Mouse (Mus musculus): ENCODE measurements at regions not wholly inside any gene's neighbourhood (a gene's known extent, or its start where the extent isn't known, plus 50 kb on each side); places are given as distances from the start of the nearest gene placed in this dataset.

DNA sequence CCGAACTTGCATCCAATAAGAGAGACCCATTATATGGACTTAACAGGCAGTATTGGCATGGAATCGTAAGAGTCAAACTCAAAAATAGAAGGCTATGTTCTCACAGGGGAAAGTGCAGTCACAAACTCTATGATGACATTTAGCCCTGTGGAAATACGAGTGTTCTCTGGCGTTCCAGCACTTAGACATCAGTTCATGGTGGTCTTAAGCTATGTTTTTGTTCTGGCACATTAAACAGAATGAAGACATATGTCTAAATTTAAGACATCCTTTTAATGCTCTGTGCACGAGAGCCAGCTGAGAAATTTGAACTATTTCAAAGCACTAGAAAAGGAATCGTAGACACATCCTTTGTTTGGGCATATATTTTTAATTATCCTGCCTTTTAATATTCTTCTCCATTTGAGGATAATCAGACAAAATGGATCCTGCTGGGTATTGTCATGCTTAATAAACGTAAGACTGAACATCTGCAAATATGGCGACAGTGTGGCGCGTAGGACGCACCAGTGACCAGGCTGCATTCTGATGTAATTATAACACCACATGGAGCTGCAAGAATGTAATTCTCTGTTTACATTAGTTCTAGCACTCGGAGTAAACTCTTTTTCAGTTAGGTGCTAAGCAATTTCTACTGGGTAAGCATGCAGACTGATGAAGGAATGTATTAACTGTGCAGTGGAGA lies 114.3 kb downstream of the Dkk1 start:
- no peak for DNase-seq

DNA sequence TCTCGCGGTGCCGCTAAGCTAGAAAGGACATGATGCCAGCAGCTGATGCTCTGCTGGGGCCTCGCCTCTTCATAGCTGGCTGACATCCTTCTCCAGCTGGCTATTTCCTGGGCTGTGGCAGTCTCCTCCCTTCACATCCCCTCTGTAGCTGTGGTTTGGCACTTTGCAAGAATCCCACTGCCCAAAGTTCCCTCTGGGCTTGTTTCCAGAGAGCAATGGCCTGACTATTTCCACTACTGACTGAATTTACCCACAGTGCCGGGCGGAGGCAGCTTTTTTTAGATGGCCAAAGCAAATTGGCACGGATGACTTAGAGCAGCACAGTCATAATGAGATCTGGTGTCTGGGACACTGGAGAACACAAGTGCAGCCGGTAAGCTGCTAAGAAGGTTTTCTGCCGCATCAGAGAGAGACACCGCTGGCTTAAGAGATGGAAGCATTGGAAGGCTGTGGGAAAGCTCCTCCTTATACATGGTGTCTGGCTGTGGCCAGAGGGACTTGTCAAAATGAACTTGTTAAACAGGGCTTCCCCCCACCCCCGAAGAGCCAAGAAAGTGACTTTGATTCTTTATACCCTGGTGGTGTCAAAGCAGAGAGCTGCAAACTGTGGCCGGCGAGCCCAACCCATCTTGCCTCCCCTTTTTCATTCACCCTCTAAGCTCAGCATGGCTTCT lies 98.5 kb downstream of the Dkk1 start:
- DNase-seq: peak; percentile 13 to 46

DNA sequence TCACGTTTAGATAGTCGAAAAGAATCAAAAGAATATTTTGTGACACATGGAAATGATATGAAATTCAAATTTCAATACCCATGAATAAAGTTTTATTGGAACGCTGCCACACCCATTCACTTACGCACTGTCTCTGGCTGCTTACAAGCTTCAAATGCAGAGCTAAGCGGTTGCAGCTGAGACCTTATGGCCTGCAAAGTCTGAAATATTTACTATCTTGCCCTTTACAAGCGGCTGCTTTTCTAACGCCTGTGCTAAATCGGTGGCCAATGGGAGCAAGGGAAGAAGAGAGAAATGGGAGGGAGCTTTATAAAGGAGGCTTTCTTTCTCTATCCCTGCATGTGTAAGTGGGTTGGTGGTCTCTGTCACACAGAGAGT lies 97.9 kb downstream of the Dkk1 start:
- no peak for DNase-seq

DNA sequence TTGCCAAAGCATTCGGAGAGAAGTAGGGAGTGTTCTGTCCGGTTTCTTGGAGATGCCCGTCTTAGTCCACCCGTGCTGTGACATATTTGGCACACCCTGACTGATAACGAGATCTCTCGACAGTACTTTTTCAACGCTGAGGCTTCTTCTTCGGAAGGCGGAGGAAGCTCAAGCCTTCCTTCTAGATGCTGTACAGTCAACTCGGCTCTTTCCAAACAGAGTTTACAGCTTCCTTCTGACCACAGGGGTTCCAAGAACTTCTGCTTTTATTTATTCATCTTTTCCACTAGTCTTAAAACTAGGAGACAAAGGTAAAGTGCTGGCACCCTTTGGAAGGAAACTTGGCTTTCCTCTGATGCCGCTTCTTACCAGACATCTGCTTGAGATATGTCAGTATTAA lies 96.8 kb downstream of the Dkk1 start:
- DNase-seq: no peak

DNA sequence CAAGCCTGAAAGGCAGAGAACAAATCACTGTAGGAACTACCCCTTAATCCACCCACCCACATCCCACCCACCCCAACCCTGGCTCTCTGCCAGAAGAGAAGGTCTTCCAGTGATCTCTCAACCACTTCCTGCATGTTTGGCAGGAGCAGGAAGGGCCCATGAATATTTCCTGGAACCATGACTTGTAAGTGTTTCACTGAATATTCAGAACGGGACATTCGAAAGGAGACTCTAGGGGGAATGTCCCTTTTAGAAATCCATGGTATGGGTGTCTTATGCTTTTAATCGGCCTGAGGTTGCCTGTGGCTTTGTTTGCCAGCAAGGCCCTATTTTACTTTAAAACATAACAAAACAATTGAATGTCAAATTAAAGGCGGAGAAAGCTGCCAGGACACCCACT lies 66.0 kb downstream of the Dkk1 start:
- DNase-seq: no peak

DNA sequence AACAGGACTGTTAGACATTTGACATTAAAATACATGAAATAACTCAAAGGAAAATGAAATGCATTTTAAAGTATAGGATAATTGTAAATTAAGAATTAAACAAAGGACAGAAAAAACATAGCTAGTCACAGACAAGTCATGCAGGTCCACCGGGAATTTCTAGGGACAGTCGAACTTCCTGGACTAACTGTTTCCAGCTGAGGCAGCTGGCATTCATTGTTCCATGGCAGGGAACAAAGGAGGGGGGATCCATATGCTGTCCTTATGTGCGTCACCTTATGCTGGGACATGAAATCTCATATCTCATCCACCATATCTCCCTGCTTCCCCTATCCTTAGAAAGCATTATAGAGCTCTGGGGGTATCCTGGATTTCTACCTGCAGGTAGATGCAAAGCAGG lies 59.7 kb downstream of the Dkk1 start:
- no peak for DNase-seq

DNA sequence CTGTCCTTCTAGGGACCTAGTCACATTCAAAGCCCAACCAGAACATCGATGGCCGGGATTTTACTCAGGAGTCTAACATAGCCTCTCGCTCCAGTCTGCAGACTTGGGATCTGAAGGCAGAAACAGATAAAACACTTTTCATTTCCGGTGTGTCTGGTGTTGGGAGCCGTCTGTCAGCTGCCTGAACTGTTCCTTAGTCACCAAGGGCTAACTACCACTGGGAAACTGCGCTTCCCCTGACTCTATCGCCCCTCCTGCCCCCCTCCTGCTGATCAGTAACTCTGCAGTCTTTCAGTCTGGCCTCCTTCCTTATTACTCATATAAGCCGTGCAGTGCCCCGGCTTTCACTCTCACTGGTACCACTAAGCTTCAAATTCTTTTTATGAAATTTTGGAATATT lies 58.5 kb downstream of the Dkk1 start:
- no peak for DNase-seq

Measured in lung, postnatal 4 days (tissue).